Mouse (Mus musculus) stomach, embryonic 15.5 days (tissue): ENCODE data around the gene Zfp358. TPM values are rescaled to one million over a fixed set of nuclear protein-coding genes. Genes with fewer than 3 reads are reported as not detected.

Source experiments
- ATAC-seq: fragments of 200-750 bp; cut with Nextera tagmentation; 2 replicates; pipeline ENCODE4 v1.8.0; 2017; ENCODE audit warnings: low read depth, moderate number of reproducible peaks, moderate TSS enrichment; ENCODE audit not compliant: insufficient read depth, low FRiP score
- H3K27ac ChIP-seq: fragments of 300-500 bp; sonication (generic); 2 replicates; pipeline ENCODE4 v1.5.1; 2015; ENCODE audit warnings: mild to moderate bottlenecking, inconsistent platforms
- H3K27me3 ChIP-seq: fragments of 300-500 bp; sonication (generic); replicated peaks from 2 replicates; pipeline ENCODE4 v1.6.1; 2015; ENCODE audit warnings: inconsistent platforms
- H3K36me3 ChIP-seq: fragments of 300-500 bp; sonication (generic); 2 replicates; pipeline ENCODE4 v1.6.1; 2015; ENCODE audit warnings: inconsistent platforms
- H3K4me1 ChIP-seq: fragments of 300-500 bp; sonication (generic); 2 replicates; pipeline ENCODE4 v1.6.1; 2015; ENCODE audit warnings: inconsistent platforms
- H3K4me2 ChIP-seq: fragments of 300-500 bp; sonication (generic); 2 replicates; pipeline ENCODE4 v1.6.1; 2015; ENCODE audit warnings: mild to moderate bottlenecking, inconsistent platforms
- H3K4me3 ChIP-seq: fragments of 300-500 bp; sonication (generic); replicated peaks from 2 replicates; pipeline ENCODE4 v1.5.1; 2015; ENCODE audit warnings: inconsistent platforms
- H3K9ac ChIP-seq: fragments of 300-500 bp; sonication (generic); 2 replicates; pipeline ENCODE4 v1.6.1; 2015; ENCODE audit warnings: inconsistent platforms
- H3K9me3 ChIP-seq: fragments of 300-500 bp; sonication (generic); 2 replicates; pipeline ENCODE4 v1.6.1; 2016; ENCODE audit warnings: inconsistent platforms
- WGBS: fragments of 180-500 bp; shearing (Covaris S2); methylation state at CpG from one replicate; pipeline ENCODE4 v1.1.7; 2015; 5-methylcytosine and 5-hydroxymethylcytosine counted together
- polyA plus RNA-seq: library from polyadenylated mRNA; unstranded; fragments of >200 nt; fragmentation: Nextera tagmentation; extraction: Ambion mirVana; gene quantifications from 2 replicates; pipeline ENCODE4 v1.2.1, GENCODE M21; 2015

Gene Zfp358
- polyA plus RNA-seq, 1 experiment from 2014 or later = 34.5 TPM

DNA sequence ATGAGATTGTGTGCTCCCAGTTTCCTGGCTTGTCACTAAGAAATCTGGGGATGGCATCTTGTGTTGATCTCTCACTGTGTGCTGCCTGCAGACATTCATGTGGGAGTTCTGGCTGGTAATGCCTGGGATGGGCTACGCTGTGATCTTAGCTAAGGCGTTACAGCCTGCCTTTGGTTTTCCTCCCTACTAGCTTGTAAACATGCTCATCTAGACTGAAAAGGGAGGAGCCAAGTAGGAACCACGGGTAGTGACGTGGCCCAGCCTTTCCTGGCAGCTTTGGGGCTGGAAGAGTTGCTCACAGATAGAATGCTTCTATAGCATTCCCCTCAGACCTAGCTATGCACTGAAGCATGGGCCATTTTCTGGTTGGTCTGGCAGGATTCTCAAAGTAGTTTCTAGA, 9.3 kb downstream of the Zfp358 start:
- no peak for ATAC-seq
- no peak overlapping the region for H3K4me3 ChIP-seq
- 57% methylated on average over 4 of the region's 4 CpGs for WGBS
- H3K27me3 ChIP-seq = no peaks in the 10 kb centered on the region
- no peak overlapping the region for H3K27ac ChIP-seq
- H3K9me3 ChIP-seq = no peaks in the 10 kb centered on the region
- H3K36me3 ChIP-seq = peaks cover 11% of the 10 kb centered on the region
- H3K9ac ChIP-seq = no peak overlapping the region
- no peak overlapping the region for H3K4me2 ChIP-seq
- peaks cover 15% of the 10 kb centered on the region for H3K4me1 ChIP-seq

DNA sequence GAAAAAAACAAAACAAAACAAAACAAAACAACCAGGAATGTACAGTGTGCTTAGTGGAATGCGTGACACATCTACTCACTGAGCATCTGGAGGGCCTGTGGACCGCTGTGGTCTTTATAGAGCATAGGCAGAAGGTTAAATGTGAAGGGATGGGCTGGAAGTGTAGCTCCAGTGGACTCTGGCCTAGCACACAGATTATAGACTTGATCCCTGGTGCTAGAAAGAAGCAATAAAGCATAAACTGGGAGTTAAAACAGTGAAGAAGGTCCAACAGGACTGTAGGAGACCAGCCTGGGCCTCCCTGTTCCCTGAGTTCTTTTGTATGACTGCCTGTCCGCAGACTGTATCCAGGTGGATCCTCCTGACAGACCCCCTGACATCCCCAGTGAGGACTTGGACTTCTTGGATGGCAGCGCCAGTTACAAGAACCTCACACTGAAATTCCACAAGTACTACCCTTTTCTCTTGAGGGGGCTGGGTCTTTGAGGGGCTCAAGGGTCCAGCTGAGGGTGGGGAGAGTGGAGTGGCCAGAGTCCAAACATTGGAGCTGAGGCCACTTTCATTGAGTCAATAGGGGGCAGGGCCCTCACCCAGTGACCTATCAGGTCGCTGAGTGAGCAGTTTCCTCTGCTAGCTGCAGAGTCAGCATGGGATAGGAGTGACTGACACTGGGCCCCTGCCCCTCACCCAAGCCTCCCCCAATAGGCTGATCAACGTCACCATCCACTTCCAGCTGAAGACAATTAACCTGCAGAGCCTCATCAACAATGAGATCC, 15.2 kb downstream of the Zfp358 start:
- H3K27ac ChIP-seq = no peak overlapping the region
- peak; percentile 36; the same call in 1 of the 2 replicates for ATAC-seq
- 79% methylated on average over 6 of the region's 6 CpGs for WGBS
- no peaks in the 10 kb centered on the region for H3K9me3 ChIP-seq
- H3K4me3 ChIP-seq = no peak overlapping the region
- peaks cover 26% of the 10 kb centered on the region for H3K36me3 ChIP-seq
- no peaks in the 10 kb centered on the region for H3K4me1 ChIP-seq
- H3K4me2 ChIP-seq = no peak overlapping the region
- H3K27me3 ChIP-seq = no peaks in the 10 kb centered on the region
- H3K9ac ChIP-seq = no peak overlapping the region

DNA sequence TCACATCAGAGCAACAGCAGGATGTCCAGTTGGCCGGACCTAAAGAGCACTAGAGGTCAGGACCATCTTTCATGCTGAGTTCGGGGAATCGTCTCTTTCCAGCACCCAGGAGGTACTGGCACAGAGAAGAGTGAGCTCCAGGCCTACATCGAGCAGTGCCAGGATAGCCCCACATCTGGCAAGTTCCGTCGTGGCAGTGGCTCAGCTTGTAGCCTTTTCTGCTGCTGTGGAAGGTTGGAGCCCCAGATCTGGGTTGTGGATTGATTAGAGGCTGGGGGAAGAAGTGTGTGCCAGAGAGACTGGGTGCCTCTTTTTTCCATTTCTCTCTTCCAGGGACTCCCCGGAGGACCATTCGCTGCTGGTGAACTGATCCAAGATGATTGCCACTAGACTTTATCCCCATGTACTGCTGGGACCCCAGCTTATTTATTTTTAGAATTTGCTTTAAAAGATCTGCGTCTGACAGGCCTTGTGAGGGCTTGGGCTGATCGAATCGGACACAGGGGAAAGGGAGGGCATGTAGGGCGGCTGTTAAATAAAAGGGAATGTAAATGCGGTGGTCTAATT, 21.8 kb downstream of the Zfp358 start:
- Histone ChIP-seq H3K4me3 (peak overlapping the region; percentile 67), H3K27me3 (no peaks in the 10 kb centered on the region), H3K36me3 (peaks cover 2% of the 10 kb centered on the region; the same call in 1 of the 2 replicates), H3K4me1 (peaks cover 5% of the 10 kb centered on the region; the same call in 1 of the 2 replicates), H3K4me2 (peak overlapping the region; percentile 98), H3K27ac (no peak overlapping the region), H3K9ac (no peak overlapping the region), H3K9me3 (no peaks in the 10 kb centered on the region)
- no peak for ATAC-seq
- WGBS = 35% methylated on average over 13 of the region's 13 CpGs

DNA sequence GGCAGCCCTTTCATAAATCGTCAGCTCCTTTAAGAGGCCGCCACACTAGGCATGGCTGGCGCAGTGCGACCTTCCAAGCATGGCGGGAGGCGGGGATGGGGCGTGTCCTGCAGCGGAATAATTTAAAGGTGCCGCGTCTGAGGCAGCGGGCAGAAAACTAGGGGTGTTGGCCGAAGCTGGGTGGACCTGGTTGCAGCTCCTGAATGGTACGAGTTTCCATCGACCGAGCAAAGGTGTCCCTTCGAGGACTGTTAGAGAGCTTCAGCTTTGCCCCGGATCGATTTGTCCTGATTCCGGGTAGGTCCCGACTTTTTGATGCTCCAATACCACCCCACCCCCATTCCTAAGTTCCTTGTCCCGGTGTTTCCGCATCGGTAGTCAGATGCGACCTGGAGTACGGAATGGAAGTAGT, 22.3 kb downstream of the Zfp358 start, which contains the start of gene Pnpla6:
TSS of gene Pnpla6 (plus strand) at position 125 of the 412 bp plus-strand sequence.
- Histone ChIP-seq H3K4me3 (peak within 1 kb of the TSS; percentile 67), H3K27me3 (no peaks in the 10 kb centered on the region), H3K36me3 (no peaks in the 10 kb centered on the region), H3K4me2 (peak within 1 kb of the TSS; percentile 98), H3K4me1 (peaks cover 5% of the 10 kb centered on the region; the same call in 1 of the 2 replicates), H3K9ac (peak within 1 kb of the TSS; percentile 44), H3K9me3 (no peaks in the 10 kb centered on the region), H3K27ac (peak within 1 kb of the TSS; percentile 82)
- under 1% methylated on average over 25 of the region's 25 CpGs for WGBS
- ATAC-seq = peak; percentile 75

DNA sequence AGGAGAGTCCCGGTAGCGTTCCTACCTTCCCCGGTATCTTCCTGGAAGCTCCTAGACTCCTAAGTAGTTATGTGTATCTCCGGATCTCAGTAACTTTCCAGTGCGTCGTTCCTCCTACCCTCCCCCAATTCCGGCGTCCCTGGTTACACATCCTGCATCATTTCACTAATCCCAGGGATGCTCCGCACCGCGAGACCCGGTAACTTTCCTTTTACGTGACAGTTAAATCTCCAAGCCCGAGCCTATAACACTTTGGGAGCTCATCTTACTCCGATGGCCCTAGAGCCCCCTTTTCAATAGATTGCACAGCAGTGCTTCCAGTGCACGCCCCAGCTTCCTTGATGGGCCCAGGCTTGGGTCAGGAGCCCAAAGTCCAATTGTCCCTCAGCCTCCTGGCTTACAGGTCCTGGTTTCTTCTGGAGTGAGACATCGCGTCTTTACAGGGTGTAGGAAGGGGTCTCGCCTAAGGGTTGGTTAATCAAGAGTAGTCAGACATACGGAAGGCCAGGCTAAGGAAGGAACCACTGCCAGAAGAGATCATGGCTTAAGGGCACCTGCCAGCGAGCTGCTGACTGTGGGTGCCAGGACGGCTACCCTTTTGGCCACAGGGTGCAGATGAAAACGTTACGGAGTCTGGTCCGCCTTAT, 23.0 kb downstream of the Zfp358 start:
- no peaks in the 10 kb centered on the region for H3K9me3 ChIP-seq
- peaks cover 5% of the 10 kb centered on the region; the same call in 1 of the 2 replicates for H3K4me1 ChIP-seq
- peak overlapping the region; percentile 44 for H3K9ac ChIP-seq
- peak overlapping the region; percentile 67 for H3K4me3 ChIP-seq
- H3K4me2 ChIP-seq = peak overlapping the region; percentile 98
- H3K36me3 ChIP-seq = no peaks in the 10 kb centered on the region
- ATAC-seq = peak; percentile 4; the same call in 1 of the 2 replicates
- H3K27ac ChIP-seq = peak overlapping the region; percentile 82
- H3K27me3 ChIP-seq = no peaks in the 10 kb centered on the region
- under 1% methylated on average over 25 of the region's 25 CpGs for WGBS

DNA sequence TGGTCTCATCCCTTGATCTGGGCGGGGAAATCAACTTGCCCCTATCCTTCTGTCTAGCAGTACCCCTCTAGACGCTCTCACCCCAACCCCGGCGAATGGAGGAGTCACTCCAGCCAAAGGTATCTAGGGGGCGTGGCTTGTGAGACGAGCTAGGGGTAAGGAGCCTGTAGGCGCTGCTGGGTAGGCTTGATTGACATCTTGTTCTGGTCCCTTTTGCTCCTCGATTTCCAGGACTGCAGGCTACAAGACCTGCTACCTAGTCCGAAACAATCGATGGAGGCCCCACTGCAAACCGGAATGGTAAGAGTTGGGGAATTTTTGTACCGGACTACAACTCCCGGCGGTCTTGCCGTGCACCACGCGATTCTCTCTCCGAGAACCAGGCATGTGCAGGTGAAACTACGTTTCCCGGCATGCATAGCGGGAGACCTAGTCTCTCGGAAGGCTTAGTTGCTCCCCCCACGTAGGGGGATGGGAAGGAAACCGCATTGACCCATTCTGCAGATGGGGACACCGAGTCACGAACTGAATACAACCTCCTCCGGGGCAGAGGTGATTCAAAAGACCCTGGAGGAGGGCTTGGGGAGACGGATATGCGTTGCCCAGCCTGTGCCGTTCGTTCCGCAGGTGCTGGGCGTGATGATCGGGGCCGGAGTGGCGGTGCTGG, 23.6 kb downstream of the Zfp358 start:
- Histone ChIP-seq H3K4me3 (peak overlapping the region; percentile 67), H3K27me3 (no peaks in the 10 kb centered on the region), H3K9ac (peak overlapping the region; percentile 44), H3K4me2 (peak overlapping the region; percentile 98), H3K27ac (peak overlapping the region; percentile 82), H3K36me3 (no peaks in the 10 kb centered on the region), H3K4me1 (peaks cover 5% of the 10 kb centered on the region; the same call in 1 of the 2 replicates), H3K9me3 (no peaks in the 10 kb centered on the region)
- ATAC-seq = peak; percentile 85
- under 1% methylated on average over 36 of the region's 36 CpGs for WGBS

DNA sequence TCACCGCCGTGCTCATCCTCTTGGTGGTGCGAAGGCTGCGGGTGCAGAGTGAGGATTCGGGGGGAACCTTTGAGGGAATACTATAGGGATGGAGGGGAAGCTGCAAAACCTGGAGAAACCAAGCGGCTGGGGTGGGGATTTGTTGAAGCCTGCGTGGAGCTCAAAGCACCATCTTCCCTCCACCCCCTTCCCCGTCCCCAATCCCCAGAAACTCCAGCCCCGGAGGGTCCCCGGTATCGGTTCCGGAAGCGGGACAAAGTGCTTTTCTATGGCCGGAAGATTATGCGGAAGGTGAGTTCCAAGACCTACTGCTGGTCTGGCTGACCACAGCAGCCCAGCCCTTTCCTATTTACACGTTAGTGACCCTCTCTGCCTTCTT, 24.2 kb downstream of the Zfp358 start:
- Histone ChIP-seq H3K9ac (peak overlapping the region; percentile 9; the same call in 1 of the 2 replicates), H3K9me3 (no peaks in the 10 kb centered on the region), H3K4me3 (peak overlapping the region; percentile 67), H3K4me2 (peak overlapping the region; percentile 98), H3K27me3 (no peaks in the 10 kb centered on the region), H3K36me3 (no peaks in the 10 kb centered on the region), H3K27ac (peak overlapping the region; percentile 82), H3K4me1 (peaks cover 5% of the 10 kb centered on the region; the same call in 1 of the 2 replicates)
- no peak; the same call in 1 of the 2 replicates for ATAC-seq
- WGBS = 4% methylated on average over 16 of the region's 16 CpGs

DNA sequence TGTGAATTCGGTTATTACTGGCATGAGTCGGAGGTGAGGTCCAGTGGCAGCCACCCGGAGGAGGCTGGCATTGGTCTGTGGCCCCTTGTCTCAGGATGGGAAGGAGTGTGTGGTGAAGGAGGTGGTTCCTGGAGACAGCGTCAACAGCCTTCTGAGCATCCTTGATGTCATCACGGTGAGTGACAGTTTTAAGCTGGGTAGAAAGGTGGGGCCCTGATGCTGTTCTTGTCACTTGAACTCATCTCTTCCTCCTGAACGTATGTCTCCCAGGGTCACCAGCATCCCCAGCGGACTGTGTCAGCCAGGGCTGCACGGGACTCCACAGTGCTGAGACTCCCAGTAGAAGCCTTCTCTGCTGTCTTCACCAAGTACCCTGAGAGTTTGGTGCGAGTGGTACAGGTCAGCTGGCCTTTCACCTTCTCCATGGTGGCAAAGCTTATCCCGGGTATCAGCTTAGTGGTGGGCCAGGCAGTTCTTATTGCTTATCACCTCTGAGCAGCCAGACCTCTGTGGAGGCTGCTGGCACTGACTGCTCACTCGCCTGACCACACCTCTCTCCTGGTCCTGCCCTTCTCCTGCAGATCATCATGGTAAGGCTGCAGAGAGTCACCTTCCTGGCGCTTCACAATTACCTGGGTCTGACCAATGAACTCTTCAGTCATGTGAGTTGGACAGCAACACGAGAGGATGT, 29.2 kb downstream of the Zfp358 start:
- Histone ChIP-seq H3K36me3 (peaks cover 29% of the 10 kb centered on the region), H3K4me3 (no peak overlapping the region)
- peak; percentile 92 for ATAC-seq

DNA sequence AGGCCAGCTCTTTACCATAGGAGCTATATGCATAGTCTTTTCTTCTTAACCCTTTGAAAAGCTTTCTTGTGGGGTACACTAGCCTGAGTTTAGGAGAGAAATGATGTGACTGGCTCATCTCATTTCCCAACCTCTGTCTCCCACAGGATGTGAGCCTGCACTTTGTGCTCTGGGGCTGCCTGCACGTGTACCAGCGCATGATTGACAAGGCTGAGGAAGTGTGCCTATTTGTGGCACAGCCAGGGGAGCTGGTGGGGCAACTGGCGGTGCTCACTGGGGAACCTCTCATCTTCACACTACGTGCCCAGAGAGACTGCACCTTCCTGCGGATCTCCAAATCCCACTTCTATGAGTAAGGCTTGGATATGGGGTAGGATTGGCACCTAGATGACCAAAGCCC, 37.9 kb downstream of the Zfp358 start:
- Histone ChIP-seq H3K27ac (no peak overlapping the region), H3K9ac (no peak overlapping the region), H3K4me2 (no peak overlapping the region), H3K9me3 (no peaks in the 10 kb centered on the region), H3K4me3 (no peak overlapping the region), H3K36me3 (peaks cover 20% of the 10 kb centered on the region), H3K4me1 (no peaks in the 10 kb centered on the region), H3K27me3 (no peaks in the 10 kb centered on the region)
- WGBS = 85% methylated on average over 5 of the region's 5 CpGs
- no peak for ATAC-seq

More for the DNA sequence above, 29.2 kb downstream of the Zfp358 start:
- no peaks in the 10 kb centered on the region for H3K27me3 ChIP-seq
- H3K9ac ChIP-seq = no peak overlapping the region
- 87% methylated on average over 13 of the region's 13 CpGs for WGBS
- H3K4me1 ChIP-seq = no peaks in the 10 kb centered on the region; the same call in 1 of the 2 replicates
- H3K4me2 ChIP-seq = no peak overlapping the region
- no peaks in the 10 kb centered on the region for H3K9me3 ChIP-seq
- no peak overlapping the region for H3K27ac ChIP-seq

DNA sequence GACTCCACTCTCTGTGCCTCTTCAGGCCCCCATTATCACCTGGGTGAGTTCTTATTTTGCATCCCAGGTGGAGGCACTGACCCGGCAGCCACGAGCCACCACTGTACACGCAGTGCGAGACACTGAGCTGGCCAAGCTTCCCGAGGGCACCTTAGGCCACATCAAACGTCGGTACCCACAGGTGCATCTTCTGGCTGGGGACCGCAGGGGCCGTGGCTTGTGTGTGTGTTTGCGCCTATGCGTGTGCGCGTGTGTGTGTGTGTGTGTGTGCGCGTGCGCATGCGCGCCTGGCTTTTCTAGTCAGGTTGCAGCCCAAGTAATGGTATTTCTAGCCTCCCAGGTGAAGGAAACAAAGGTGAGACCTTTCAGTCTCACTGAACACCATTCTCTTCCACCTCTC, 39.0 kb downstream of the Zfp358 start:
- H3K36me3 ChIP-seq = peaks cover 16% of the 10 kb centered on the region
- 94% methylated on average over 18 of the region's 18 CpGs for WGBS
- H3K9ac ChIP-seq = no peak overlapping the region
- H3K9me3 ChIP-seq = no peaks in the 10 kb centered on the region
- no peak overlapping the region for H3K4me2 ChIP-seq
- H3K27ac ChIP-seq = no peak overlapping the region
- H3K4me3 ChIP-seq = no peak overlapping the region
- no peak for ATAC-seq
- no peaks in the 10 kb centered on the region for H3K4me1 ChIP-seq
- H3K27me3 ChIP-seq = no peaks in the 10 kb centered on the region
